Mouse (Mus musculus): ENCODE measurements around the gene Cfap221. TPM values are rescaled to one million over a fixed set of nuclear protein-coding genes. Genes with fewer than 3 reads are reported as not detected.

Cfap221 gene
- total and polyA plus RNA-seq, 2 experiments, result not detected

DNA sequence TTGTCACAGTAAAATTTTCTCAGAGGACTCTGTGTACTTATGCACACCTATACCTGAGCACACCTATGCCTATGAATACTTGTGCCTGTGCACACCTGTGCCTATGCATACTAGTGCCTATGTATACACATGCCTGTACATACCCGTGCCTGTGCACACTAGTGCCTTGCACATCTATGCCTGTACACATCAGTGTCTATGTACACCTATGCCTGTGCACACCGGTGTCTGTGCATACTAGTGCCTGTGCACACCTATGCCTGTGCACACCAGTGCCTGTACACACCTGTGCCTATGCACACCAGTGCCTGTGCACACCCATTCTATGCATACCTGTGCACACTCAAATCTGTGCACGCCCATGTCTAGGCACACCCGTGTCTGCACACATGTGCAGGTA is 37.6 kb downstream of the Cfap221 start:
- DNase-seq (ENCODE audit: extremely low read depth, low read depth, low spot score), result no peak
- Histone ChIP-seq H3K9ac (ENCODE audit: low read depth, low read length) (no peak overlapping the region), H3K79me2 (ENCODE audit: control insufficient read depth, insufficient read depth, low read length) (no peaks in the 10 kb centered on the region), H3K27ac (replicated peaks; ENCODE audit: insufficient read depth, low read depth, low read length) (no peak overlapping the region), H3K4me1 (ENCODE audit: control insufficient read depth, insufficient read depth, low read length) (no peaks in the 10 kb centered on the region), H3K36me3 (ENCODE audit: control insufficient read depth, insufficient read depth, low read length) (no peaks in the 10 kb centered on the region), H3K27me3 (ENCODE audit: control insufficient read depth, insufficient read depth, low read length) (no peaks in the 10 kb centered on the region), H3K4me3 (ENCODE audit: insufficient read depth, low read depth, low read length) (no peak overlapping the region)
- 91% methylated on average over 4 of the region's 4 CpGs for WGBS
- TF ChIP-seq CTCF (IDR thresholded peaks at IDR 0.05; ENCODE audit: low read depth, low read length), result no peak
- no peak for TF ChIP-seq POLR2A (IDR thresholded peaks at IDR 0.05; ENCODE audit: extremely low read depth, insufficient read depth, low read length)

DNA sequence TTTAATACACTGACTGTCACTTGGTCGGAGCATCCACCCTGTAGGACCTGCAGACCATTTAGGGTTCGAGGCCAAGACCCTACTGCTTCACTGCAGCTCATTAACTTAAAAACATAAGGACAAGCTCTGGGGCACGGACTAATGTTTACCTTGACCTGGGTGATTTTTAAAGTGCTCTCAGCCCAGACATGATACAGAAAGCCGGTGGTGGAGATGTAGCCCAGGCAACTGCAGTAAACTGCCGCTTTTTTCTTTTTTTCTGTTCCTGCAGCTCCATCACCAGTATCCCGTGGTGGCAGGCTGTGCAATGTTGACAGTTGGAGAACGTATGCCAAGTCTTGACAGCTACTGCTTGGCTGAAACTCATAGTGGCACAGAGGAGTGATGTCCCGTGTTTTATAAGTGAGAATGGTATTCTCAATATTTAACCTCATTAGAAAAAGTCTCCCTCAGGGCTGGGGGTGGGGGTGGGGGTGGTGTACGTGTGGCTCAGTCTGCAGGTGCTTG is 39.3 kb downstream of the Cfap221 start:
- WGBS, result 30% methylated on average over 9 of the region's 9 CpGs
- Histone ChIP-seq H3K27me3 (ENCODE audit: control insufficient read depth, insufficient read depth, low read length) (no peaks in the 10 kb centered on the region), H3K9ac (ENCODE audit: low read depth, low read length) (no peak overlapping the region), H3K36me3 (ENCODE audit: control insufficient read depth, insufficient read depth, low read length) (no peaks in the 10 kb centered on the region), H3K4me3 (ENCODE audit: insufficient read depth, low read depth, low read length) (no peak overlapping the region), H3K79me2 (ENCODE audit: control insufficient read depth, insufficient read depth, low read length) (no peaks in the 10 kb centered on the region), H3K4me1 (ENCODE audit: control insufficient read depth, insufficient read depth, low read length) (no peaks in the 10 kb centered on the region), H3K27ac (replicated peaks; ENCODE audit: insufficient read depth, low read depth, low read length) (no peak overlapping the region)
- TF ChIP-seq CTCF (IDR thresholded peaks at IDR 0.05; ENCODE audit: low read depth, low read length) (no peak), POLR2A (IDR thresholded peaks at IDR 0.05; ENCODE audit: extremely low read depth, insufficient read depth, low read length) (no peak)
- DNase-seq (ENCODE audit: extremely low read depth, low read depth, low spot score), result peak; percentile 27

DNA sequence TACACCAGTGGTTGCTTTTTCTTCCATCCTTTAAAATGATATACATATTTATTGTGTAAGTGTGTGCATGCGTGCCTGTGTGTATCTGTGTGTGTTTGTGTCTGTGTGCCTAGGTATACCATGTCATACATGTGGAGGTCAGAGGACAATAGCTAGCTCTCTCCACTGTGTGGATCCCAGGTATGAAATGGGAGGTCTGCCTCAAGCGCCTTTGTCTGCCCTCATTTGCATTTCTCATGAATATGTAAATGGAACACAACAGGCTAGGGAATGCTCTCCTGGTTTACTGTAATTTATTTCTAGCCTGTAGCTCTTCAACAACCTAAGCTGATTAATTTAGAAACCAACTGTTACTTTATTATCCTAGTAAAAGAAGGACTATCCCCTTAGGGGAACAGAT is 42.4 kb downstream of the Cfap221 start:
- Histone ChIP-seq H3K79me2 (ENCODE audit: control insufficient read depth, insufficient read depth, low read length) (no peaks in the 10 kb centered on the region), H3K4me3 (ENCODE audit: insufficient read depth, low read depth, low read length) (no peak overlapping the region), H3K4me1 (ENCODE audit: control insufficient read depth, insufficient read depth, low read length) (no peaks in the 10 kb centered on the region), H3K27ac (replicated peaks; ENCODE audit: insufficient read depth, low read depth, low read length) (no peak overlapping the region), H3K27me3 (ENCODE audit: control insufficient read depth, insufficient read depth, low read length) (no peaks in the 10 kb centered on the region), H3K9ac (ENCODE audit: low read depth, low read length) (no peak overlapping the region), H3K36me3 (ENCODE audit: control insufficient read depth, insufficient read depth, low read length) (no peaks in the 10 kb centered on the region)
- no peak for DNase-seq (ENCODE audit: extremely low read depth, low read depth, low spot score)
- TF ChIP-seq POLR2A (IDR thresholded peaks at IDR 0.05; ENCODE audit: extremely low read depth, insufficient read depth, low read length) (no peak), CTCF (IDR thresholded peaks at IDR 0.05; ENCODE audit: low read depth, low read length) (no peak)
- WGBS, result 91% methylated on average over 2 of the region's 2 CpGs

DNA sequence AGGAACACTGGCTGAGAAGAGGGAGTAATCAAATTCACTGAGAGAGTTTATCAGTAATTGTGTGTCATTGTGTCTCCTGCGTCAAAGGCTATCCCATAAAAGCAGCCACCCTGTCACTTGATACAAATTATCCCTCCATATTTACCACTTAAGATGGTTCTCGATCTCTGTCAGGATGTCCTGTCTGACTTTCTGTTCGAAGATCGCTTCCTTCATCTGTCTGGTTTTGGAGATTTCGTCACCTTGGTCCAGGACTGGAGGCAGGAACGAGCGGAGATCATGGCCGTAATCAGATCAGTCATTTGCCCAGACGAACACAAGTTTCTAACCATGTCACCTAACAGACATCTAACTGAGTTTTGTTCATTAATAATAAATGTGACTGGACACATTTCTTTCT is 43.6 kb downstream of the Cfap221 start:
- no peak overlapping the region for H3K4me3 ChIP-seq (ENCODE audit: insufficient read depth, low read depth, low read length)
- H3K9ac ChIP-seq (ENCODE audit: low read depth, low read length), result no peak overlapping the region
- no peaks in the 10 kb centered on the region for H3K79me2 ChIP-seq (ENCODE audit: control insufficient read depth, insufficient read depth, low read length)
- TF ChIP-seq CTCF (IDR thresholded peaks at IDR 0.05; ENCODE audit: low read depth, low read length) (no peak), POLR2A (IDR thresholded peaks at IDR 0.05; ENCODE audit: extremely low read depth, insufficient read depth, low read length) (no peak)
- H3K27ac ChIP-seq (replicated peaks; ENCODE audit: insufficient read depth, low read depth, low read length), result no peak overlapping the region
- H3K4me1 ChIP-seq (ENCODE audit: control insufficient read depth, insufficient read depth, low read length), result no peaks in the 10 kb centered on the region
- no peaks in the 10 kb centered on the region for H3K27me3 ChIP-seq (ENCODE audit: control insufficient read depth, insufficient read depth, low read length)
- 81% methylated on average over 9 of the region's 9 CpGs for WGBS
- DNase-seq (ENCODE audit: extremely low read depth, low read depth, low spot score), result no peak
- H3K36me3 ChIP-seq (ENCODE audit: control insufficient read depth, insufficient read depth, low read length), result no peaks in the 10 kb centered on the region

DNA sequence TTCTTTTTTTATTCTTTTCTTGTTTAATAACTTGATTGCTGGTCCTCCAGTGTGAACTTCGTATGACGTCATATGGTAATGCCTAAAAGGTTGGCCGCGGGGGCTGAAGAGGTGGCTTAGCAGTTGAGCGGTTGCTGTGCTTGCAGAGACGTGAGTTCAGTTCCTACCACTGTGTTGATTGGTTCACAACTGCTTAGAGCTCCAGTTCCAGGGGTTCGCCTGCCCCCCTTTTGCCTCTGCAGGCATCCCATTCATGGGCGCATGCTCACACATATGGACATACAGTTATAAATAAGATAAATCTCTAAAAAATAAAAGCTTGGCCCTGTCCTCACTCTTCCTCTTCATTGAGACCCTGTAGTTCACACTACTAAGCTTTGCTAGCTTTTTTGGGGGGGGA is 46.9 kb downstream of the Cfap221 start:
- no peaks in the 10 kb centered on the region for H3K79me2 ChIP-seq (ENCODE audit: control insufficient read depth, insufficient read depth, low read length)
- no peaks in the 10 kb centered on the region for H3K4me1 ChIP-seq (ENCODE audit: control insufficient read depth, insufficient read depth, low read length)
- WGBS, result 93% methylated on average over 8 of the region's 8 CpGs
- H3K36me3 ChIP-seq (ENCODE audit: control insufficient read depth, insufficient read depth, low read length), result no peaks in the 10 kb centered on the region
- TF ChIP-seq CTCF (IDR thresholded peaks at IDR 0.05; ENCODE audit: low read depth, low read length) (no peak), POLR2A (IDR thresholded peaks at IDR 0.05; ENCODE audit: extremely low read depth, insufficient read depth, low read length) (no peak)
- no peak overlapping the region for H3K4me3 ChIP-seq (ENCODE audit: insufficient read depth, low read depth, low read length)
- no peak for DNase-seq (ENCODE audit: extremely low read depth, low read depth, low spot score)
- no peaks in the 10 kb centered on the region for H3K27me3 ChIP-seq (ENCODE audit: control insufficient read depth, insufficient read depth, low read length)
- no peak overlapping the region for H3K9ac ChIP-seq (ENCODE audit: low read depth, low read length)
- H3K27ac ChIP-seq (replicated peaks; ENCODE audit: insufficient read depth, low read depth, low read length), result no peak overlapping the region

DNA sequence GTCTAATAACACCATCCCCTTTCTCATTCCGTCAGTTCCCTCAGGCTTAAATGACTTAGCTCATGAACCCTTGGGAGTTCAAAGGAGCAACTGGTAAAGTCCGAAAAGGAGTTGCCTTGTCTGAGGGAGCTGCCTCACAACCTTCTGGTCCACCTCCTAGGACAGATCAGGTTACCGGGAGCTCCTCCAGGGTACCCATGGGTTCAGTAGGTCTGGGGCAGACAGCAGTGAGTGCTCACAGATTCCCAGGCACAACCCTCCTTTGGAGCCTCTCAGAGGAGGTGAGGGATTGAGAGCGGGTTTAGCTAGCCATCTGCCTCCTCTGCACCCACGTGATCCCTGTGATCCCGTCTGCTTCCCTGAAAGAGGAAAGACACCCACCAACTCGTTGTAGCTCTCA is 60.2 kb downstream of the Cfap221 start:
- TF ChIP-seq CTCF (IDR thresholded peaks at IDR 0.05; ENCODE audit: low read depth, low read length) (no peak), POLR2A (IDR thresholded peaks at IDR 0.05; ENCODE audit: extremely low read depth, insufficient read depth, low read length) (no peak)
- WGBS, result 50% methylated on average over 7 of the region's 7 CpGs
- H3K27me3 ChIP-seq (ENCODE audit: control insufficient read depth, insufficient read depth, low read length), result no peaks in the 10 kb centered on the region
- no peak for DNase-seq (ENCODE audit: extremely low read depth, low read depth, low spot score)
- H3K27ac ChIP-seq (replicated peaks; ENCODE audit: insufficient read depth, low read depth, low read length), result no peak overlapping the region
- no peak overlapping the region for H3K4me3 ChIP-seq (ENCODE audit: insufficient read depth, low read depth, low read length)
- H3K36me3 ChIP-seq (ENCODE audit: control insufficient read depth, insufficient read depth, low read length), result no peaks in the 10 kb centered on the region
- H3K79me2 ChIP-seq (ENCODE audit: control insufficient read depth, insufficient read depth, low read length), result no peaks in the 10 kb centered on the region
- H3K9ac ChIP-seq (ENCODE audit: low read depth, low read length), result no peak overlapping the region
- H3K4me1 ChIP-seq (ENCODE audit: control insufficient read depth, insufficient read depth, low read length), result no peaks in the 10 kb centered on the region
